Mouse (Mus musculus): ENCODE measurements around the gene Mdh2. TPM values are rescaled to one million over a fixed set of nuclear protein-coding genes. Genes with fewer than 3 reads are reported as not detected.

The Mdh2 gene
- polyA plus RNA-seq, 1 experiment from 2014 or later = 554 TPM

GRCm38 (mm10) chr5:135812991-135813390, 34.7 kb downstream of the Mdh2 start:
- ATAC-seq (replicated peaks) = peak; percentile 72
- Histone ChIP-seq H3K4me1 (peaks cover 18% of the 10 kb centered on the region), H3K9me3 (no peaks in the 10 kb centered on the region), H3K27me3 (no peaks in the 10 kb centered on the region), H3K4me2 (replicated peaks) (no peak overlapping the region), H3K36me3 (no peaks in the 10 kb centered on the region), H3K4me3 (no peak overlapping the region), H3K27ac (replicated peaks) (peak overlapping the region; percentile 61), H3K9ac (replicated peaks) (no peak overlapping the region)
- WGBS = 36% methylated on average over 5 of the region's 5 CpGs

DNA sequence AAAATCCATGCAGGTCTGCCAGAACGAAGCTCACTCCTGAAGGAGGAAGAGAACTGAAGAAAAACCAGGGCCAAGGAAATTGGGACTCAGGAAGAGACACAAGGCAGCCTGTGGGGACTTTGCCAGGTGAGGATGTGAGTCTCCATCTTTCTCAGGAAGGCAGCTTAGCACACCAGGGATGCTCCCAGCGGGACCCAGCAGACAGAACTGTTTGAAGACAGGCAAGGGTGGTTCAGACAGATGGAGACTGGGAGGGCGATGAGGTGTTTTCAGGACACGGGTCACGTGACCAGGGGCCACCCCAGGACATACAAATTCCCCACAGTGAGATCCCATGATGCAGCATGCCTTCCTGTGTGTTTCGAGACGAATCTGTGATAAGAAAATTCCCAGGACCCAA, 40.2 kb downstream of the Mdh2 start:
- 49% methylated on average over 7 of the region's 7 CpGs for WGBS
- Histone ChIP-seq H3K9me3 (no peaks in the 10 kb centered on the region), H3K9ac (replicated peaks) (no peak overlapping the region), H3K36me3 (no peaks in the 10 kb centered on the region), H3K4me1 (peaks cover 12% of the 10 kb centered on the region), H3K27me3 (0 out of 2 replicates have a peak, but pooled peaks cover 4% of the 10 kb centered on the region), H3K4me3 (no peak overlapping the region), H3K4me2 (replicated peaks) (no peak overlapping the region), H3K27ac (replicated peaks) (0 out of 2 replicates have a peak overlapping the region, but pooled peaks have one; percentile 8)
- ATAC-seq (replicated peaks) = no peak

DNA sequence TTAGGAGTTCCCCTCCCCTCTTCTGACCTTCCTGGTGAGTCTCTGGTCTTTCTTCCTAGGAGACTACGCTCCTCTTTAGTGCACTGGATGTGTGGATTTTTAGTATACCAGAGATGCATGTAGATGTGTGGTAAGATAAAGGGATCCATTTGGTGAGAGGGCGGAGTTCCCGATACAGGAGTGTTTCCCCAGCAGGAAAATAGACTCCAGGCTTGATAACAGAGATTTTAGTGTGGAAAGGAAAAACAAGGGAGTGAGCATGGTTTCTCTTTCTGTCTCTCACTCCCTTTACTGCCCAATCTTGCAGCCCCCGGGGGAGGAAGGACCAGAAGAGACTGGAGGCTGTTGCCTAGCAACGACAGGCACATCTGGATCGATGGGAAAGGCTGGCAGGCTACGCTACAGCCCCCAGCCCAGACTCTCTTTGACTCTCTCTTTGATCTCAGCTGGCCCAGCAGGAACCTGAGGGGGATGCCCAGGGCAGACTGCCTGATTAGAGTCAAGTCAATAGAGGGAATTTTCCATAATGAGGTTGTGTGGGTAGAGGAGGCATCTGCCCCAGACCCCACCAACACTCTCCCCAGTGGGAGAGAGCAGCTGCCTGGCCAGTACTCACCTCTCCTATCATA, 44.1 kb downstream of the Mdh2 start:
- H3K4me1 ChIP-seq = peaks cover 10% of the 10 kb centered on the region
- no peak overlapping the region for H3K4me3 ChIP-seq
- WGBS = 22% methylated on average over 7 of the region's 7 CpGs
- peak overlapping the region; percentile 73 for H3K27ac ChIP-seq (replicated peaks)
- no peaks in the 10 kb centered on the region for H3K36me3 ChIP-seq
- H3K9me3 ChIP-seq = no peaks in the 10 kb centered on the region
- H3K9ac ChIP-seq (replicated peaks) = no peak overlapping the region
- H3K27me3 ChIP-seq = 0 out of 2 replicates have a peak, but pooled peaks cover 4% of the 10 kb centered on the region
- peak; percentile 55; the same call in 1 of the 2 replicates for ATAC-seq (replicated peaks)
- no peak overlapping the region for H3K4me2 ChIP-seq (replicated peaks)

DNA sequence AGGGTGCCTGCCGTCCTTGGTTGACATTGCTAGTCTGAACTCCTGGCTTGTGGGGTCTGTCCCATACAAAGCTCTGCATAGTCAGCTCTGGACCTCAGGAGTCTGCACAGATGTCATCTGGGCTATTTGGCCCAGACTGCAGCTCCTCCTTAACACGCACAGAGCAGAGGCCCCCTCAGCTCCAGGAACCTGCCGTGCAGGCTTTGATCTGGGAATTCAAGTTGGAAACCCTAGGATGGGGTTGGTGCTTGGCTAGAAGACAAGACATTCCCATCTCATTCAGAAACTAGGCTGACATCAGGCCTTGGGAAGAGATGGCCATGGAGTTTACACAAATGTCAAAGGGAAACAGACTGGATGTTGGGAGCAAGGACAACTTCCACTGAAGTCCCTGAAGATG, 46.2 kb downstream of the Mdh2 start:
- 55% methylated on average over 3 of the region's 3 CpGs for WGBS
- no peak overlapping the region for H3K4me2 ChIP-seq (replicated peaks)

DNA sequence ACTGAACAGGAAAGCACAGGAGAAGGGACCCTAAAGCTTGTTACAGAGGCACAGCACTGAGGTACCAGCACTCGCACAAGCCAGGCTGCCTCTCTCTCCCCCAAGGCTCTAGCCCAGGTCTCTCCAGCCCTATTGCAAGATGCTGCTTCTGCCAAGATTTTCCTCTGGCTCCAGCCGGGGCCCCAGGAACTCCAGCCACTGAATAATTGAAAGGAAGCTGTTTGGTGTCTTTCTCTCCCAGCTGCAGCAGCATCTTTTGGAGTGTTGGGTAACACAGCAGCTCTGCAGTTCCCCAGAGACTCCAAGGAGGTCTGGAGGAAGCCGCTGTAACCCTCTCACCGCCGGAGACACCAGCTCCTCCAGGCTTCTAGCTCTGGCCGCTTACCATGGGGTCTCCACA, 47.9 kb downstream of the Mdh2 start:
- H3K4me3 ChIP-seq = no peak overlapping the region
- WGBS = 50% methylated on average over 6 of the region's 6 CpGs
- H3K27me3 ChIP-seq = no peaks in the 10 kb centered on the region
- H3K9me3 ChIP-seq = no peaks in the 10 kb centered on the region
- no peaks in the 10 kb centered on the region for H3K36me3 ChIP-seq
- no peak overlapping the region for H3K4me2 ChIP-seq (replicated peaks)
- peaks cover 5% of the 10 kb centered on the region for H3K4me1 ChIP-seq
- H3K27ac ChIP-seq (replicated peaks) = no peak overlapping the region
- no peak for ATAC-seq (replicated peaks)
- H3K9ac ChIP-seq (replicated peaks) = no peak overlapping the region

More for the DNA sequence above, 46.2 kb downstream of the Mdh2 start:
- H3K36me3 ChIP-seq = no peaks in the 10 kb centered on the region
- H3K4me3 ChIP-seq = no peak overlapping the region
- no peaks in the 10 kb centered on the region for H3K9me3 ChIP-seq
- H3K27me3 ChIP-seq = 0 out of 2 replicates have a peak, but pooled peaks cover 2% of the 10 kb centered on the region
- no peak overlapping the region for H3K27ac ChIP-seq (replicated peaks)
- no peak overlapping the region for H3K9ac ChIP-seq (replicated peaks)
- no peak for ATAC-seq (replicated peaks)
- H3K4me1 ChIP-seq = peaks cover 5% of the 10 kb centered on the region

- Histone ChIP-seq H3K9me3 (no peaks in the 10 kb centered on the region), H3K27ac (replicated peaks) (no peak overlapping the region), H3K36me3 (no peaks in the 10 kb centered on the region), H3K4me2 (replicated peaks) (no peak overlapping the region), H3K4me1 (peaks cover 11% of the 10 kb centered on the region), H3K9ac (replicated peaks) (no peak overlapping the region), H3K27me3 (no peaks in the 10 kb centered on the region), H3K4me3 (no peak overlapping the region)
- WGBS = 93% methylated on average over 8 of the region's 8 CpGs
- ATAC-seq (replicated peaks) = no peak
These were observed 51.1 kb downstream of the Mdh2 start for GRCm38 (mm10) chr5:135829381-135829780.

DNA sequence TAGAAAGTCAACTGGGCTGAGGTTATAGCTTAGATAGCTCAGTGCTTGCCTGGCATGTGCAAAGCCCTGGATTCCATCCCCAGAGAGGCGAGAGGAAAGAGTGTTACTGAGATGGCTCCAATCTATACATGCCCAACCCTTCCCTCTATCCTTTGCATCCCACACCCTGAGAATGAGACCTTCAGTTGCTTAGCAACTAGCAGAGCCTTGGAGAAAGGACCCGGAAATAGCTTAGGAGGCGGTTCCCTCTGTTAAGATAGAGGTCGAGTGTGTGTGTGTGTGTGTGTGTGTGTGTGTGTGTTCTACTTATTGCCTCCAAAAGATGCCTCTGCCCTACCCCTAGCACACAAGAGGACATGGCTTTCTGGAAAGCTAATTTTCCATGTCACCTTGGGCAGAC, 54.4 kb downstream of the Mdh2 start:
- Histone ChIP-seq H3K9ac (replicated peaks) (no peak overlapping the region), H3K27ac (replicated peaks) (peak overlapping the region; percentile 52; the same call in 1 of the 2 replicates), H3K4me3 (no peak overlapping the region), H3K36me3 (no peaks in the 10 kb centered on the region), H3K4me2 (replicated peaks) (no peak overlapping the region), H3K27me3 (no peaks in the 10 kb centered on the region), H3K4me1 (peaks cover 28% of the 10 kb centered on the region), H3K9me3 (no peaks in the 10 kb centered on the region)
- WGBS = 13% methylated on average over 4 of the region's 4 CpGs
- ATAC-seq (replicated peaks) = no peak

- peak; percentile 88 for ATAC-seq (replicated peaks)
- Histone ChIP-seq H3K36me3 (no peaks in the 10 kb centered on the region), H3K9ac (replicated peaks) (peak overlapping the region; percentile 38), H3K4me1 (peaks cover 28% of the 10 kb centered on the region), H3K27ac (replicated peaks) (peak overlapping the region; percentile 68), H3K4me3 (peak overlapping the region; percentile 43), H3K4me2 (replicated peaks) (peak overlapping the region; percentile 77), H3K27me3 (no peaks in the 10 kb centered on the region), H3K9me3 (no peaks in the 10 kb centered on the region)
- WGBS = 1% methylated on average over 47 of the region's 47 CpGs
These were observed 56.6 kb downstream of the Mdh2 start for GRCm38 (mm10) chr5:135834769-135835491.

- peak; percentile 68 for ATAC-seq (replicated peaks)
- H3K27me3 ChIP-seq = no peaks in the 10 kb centered on the region
- H3K27ac ChIP-seq (replicated peaks) = peak overlapping the region; percentile 68
- 1% methylated on average over 12 of the region's 12 CpGs for WGBS
- peak overlapping the region; percentile 77 for H3K4me2 ChIP-seq (replicated peaks)
- no peaks in the 10 kb centered on the region for H3K36me3 ChIP-seq
- H3K9ac ChIP-seq (replicated peaks) = no peak overlapping the region
- H3K4me3 ChIP-seq = peak overlapping the region; percentile 43
- peaks cover 28% of the 10 kb centered on the region for H3K4me1 ChIP-seq
- H3K9me3 ChIP-seq = no peaks in the 10 kb centered on the region
These were observed 57.2 kb downstream of the Mdh2 start for GRCm38 (mm10) chr5:135835492-135835858.

GRCm38 (mm10) chr5:135835981-135836380, 57.7 kb downstream of the Mdh2 start:
- H3K9ac ChIP-seq (replicated peaks) = no peak overlapping the region
- peak overlapping the region; percentile 43 for H3K4me3 ChIP-seq
- H3K4me2 ChIP-seq (replicated peaks) = peak overlapping the region; percentile 77
- no peaks in the 10 kb centered on the region for H3K9me3 ChIP-seq
- 16% methylated on average over 12 of the region's 12 CpGs for WGBS
- H3K27ac ChIP-seq (replicated peaks) = no peak overlapping the region
- peaks cover 28% of the 10 kb centered on the region for H3K4me1 ChIP-seq
- no peaks in the 10 kb centered on the region for H3K36me3 ChIP-seq
- 0 out of 2 replicates have a peak, but pooled peaks have one; percentile 21 for ATAC-seq (replicated peaks)
- H3K27me3 ChIP-seq = no peaks in the 10 kb centered on the region

Data from forebrain, embryonic 15.5 days (tissue).